Mouse (Mus musculus) embryo, embryonic 10 days (tissue): ENCODE data around the gene Spata25.
A peak's percentile ranks its signal among the peaks of the same experiment; 100 is the strongest.
"Not testable (repeated sequence)": the region's sequence is repeated elsewhere in the genome, so short reads cannot be mapped to it uniquely, and the experiment has no call there.

ENCODE experiments used
- DNase-seq: peaks from one replicate; pipeline ENCODE4 v3.0.0-alpha.2; 2015; ENCODE audit warnings: low spot score

Spata25 gene

DNA sequence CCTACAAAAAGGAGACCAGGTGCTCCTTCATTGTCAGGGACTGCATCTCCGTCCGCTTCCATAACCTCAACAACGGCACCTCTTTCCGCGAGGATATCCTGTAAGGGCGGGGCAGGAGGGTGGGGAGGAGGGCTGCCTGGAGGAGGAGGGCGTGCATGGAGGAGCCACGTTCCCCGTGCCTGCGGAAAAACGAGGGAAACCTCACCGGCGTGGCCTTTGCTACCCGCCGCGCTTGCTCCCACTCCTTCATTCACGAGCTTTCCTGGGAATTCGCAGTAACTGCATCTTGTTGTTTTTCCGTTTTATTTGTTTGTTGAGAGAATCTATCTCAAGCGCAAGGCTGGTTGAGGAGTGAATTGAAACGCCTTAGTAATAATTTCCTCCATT lies 23.0 kb downstream of the Spata25 start:
- no peak for DNase-seq

DNA sequence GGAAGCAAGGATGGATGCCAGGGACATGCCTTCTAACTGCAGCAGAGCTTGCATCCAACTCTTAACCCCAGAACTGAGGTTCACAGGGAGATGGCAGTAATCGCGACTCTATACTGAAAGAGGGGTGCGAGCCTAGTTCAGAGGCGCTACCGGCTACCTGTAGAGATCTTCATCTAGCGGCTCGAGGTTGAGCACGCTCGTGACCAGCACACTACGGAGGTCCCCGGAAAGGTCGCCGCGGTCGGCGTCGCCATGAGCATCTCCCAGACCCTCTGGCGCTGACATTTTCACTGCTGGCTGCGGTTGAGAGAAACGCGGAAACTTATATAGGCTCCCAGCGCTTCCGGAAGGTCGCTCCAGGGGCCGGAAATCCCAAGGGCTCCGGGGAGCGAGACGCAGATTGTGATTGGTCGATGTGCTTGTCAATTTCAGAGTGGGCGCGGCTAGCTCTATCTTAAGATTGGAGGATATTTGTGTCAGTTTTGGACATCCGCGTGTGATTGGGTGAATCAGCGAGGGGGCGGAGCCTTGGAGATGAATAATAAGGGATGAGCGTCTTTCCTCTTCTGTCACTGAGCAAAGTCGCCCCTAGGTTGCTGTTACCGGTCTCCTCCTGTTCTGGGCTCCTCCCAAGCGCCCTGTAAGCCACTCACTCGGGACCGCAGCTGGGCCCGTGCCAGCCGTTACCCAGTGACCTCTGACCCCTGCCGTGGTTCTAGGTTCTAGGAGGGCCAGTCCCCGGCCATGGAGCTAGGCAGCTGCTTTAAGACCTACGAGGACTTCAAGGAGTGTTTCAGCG lies 23.6 kb downstream of the Spata25 start, which contains the start of the genes Acot8 and Zswim3:
Gene Acot8, minus strand, starts transcription at position 350 of the 799 bp plus-strand sequence.
Gene Zswim3, plus strand, starts transcription at position 566 of the 799 bp plus-strand sequence.
- peak; percentile 99 for DNase-seq

DNA sequence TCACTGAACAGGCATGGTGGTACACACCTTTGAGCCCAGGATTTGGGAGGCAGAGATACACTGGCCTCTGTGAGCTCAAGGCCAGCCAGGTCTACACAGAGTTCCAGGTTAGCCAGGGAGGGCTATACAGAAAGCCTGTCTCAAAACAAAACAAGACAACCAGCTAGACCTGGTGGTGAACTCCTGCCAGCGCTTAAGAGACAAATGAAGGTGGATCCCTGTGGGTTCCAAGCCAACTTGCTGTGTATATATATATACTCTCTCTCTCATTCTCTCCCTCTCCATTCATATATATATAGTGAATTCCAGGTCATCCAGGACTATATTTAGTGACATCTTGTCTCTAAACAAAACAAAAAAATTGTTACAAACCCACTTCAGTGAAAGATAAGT lies 24.4 kb downstream of the Spata25 start:
- no peak for DNase-seq

DNA sequence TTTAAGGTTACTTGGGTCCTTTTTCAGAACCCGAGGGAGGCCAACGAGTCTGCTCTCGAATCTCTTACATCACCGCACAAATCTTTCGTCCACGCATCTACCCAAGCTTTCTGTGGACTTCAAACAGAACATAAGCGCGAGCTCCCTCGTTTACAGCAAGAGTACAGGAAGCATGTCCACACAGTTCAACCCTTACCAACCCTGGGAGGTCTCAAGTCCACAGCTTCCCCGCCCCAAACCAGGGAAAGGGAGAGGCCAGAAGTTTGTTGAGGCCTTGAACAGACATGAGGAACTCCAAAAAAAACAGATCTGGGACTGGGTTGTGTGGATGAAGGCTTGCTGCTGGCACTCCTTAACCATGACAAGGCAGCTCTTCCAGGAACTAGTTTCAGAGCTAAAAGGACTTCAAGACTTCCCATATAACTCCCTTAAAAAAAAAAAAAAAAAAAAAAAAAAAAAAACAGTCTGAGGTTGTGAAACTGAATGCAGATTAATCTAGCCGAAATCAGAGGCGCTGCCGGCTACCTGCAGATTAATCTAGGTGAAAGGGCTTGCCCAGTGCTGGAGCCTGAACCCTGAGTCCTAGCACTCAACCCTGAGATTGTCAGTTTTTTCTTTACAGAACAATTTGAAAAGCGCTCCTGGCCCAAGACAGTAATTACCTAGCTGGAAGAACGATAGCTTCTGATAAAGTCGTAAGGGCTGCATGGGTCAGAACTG lies 25.0 kb downstream of the Spata25 start:
- DNase-seq, result no peak

DNA sequence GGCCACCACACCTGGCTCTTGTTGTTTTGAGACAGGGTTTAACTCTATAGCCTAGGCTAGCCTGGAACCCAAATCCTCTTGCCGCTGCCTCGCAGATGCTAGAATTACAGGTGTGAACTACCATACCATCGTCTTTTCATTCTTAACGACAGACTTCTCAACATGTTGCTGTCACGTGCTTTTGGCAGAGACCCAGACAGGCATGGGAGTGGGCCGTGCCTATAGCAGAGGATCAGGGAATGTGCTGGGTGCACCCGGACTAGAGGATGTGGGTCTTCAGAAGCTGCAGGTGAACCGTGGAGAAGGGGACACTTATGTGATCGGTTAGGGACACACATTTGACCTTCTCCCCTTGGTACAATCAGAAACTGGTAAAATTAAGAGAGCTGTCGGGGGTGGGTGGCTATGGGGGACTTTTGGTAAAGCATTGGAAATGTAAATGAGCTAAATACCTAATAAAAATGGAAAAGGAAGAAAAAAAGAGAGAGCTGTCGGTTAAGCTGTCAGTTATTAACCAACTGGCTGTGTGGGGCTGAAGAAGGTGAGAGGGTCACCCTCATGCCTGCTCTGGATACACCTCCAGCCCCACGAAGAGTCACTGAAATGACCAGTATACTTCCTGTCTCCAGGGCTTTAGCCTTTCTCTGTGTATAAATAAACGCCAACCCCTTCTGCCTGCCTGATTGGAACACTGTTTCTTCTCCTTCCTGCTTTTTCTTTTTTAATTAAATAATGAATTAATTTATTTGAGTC lies 27.9 kb downstream of the Spata25 start:
- DNase-seq, result no peak

DNA sequence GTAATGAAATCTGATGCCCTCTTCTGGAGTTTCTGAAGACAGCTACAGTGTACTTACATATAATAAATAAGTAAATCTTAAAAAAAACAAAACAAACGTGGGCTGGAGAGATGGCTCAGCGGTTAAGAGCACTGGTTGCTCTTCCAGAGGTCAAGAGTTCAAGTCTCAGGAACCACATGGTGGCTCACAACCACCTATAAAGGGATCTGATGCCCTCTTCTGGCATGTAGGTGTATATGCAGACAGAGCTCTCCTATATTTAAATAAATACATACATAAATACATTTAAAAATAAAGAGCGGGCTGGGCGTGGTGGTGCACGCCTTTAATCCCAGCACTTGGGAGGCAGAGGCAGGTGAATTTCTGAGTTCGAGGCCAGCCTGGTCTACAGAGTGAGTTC lies 29.8 kb downstream of the Spata25 start:
- not testable (repeated sequence) for DNase-seq

DNA sequence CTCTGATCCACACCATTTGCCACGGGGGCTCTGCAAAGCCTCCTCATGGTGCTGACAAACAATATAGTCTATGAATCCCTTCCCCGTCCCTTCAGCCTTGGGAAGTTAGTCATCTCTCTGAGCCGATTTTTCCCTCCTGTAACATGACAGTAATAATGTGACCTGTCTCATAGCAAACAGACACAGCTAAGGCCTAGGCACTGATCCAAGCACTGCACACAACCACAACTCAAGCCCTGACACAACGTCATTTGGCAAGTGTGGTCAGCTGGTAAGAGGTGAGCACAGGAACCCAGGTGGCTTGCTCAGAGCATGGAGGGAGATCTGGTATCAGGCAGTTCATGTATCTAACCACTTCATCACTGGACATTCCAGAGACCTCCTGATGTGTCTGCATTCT lies 32.5 kb downstream of the Spata25 start:
- no peak for DNase-seq

DNA sequence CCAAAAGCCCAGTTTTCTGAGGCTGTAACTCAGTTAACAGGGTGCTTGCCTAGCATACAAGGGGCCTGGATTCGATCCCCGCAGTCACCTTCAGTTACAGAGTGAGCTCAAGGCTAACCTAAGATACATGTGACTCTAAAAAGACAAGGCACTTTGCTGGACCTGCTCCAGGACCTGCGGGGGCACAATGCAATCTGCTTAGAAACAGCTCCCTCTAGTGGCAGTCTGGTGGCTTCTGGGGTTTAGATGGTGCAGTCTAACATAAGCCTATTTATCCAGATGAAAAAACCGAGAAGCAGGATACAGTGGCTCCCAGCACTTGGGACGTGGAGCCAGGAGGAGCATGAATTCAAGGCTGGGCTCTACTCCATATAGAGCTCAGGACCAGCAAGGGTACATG lies 34.0 kb downstream of the Spata25 start:
- DNase-seq, result peak; percentile 90

DNA sequence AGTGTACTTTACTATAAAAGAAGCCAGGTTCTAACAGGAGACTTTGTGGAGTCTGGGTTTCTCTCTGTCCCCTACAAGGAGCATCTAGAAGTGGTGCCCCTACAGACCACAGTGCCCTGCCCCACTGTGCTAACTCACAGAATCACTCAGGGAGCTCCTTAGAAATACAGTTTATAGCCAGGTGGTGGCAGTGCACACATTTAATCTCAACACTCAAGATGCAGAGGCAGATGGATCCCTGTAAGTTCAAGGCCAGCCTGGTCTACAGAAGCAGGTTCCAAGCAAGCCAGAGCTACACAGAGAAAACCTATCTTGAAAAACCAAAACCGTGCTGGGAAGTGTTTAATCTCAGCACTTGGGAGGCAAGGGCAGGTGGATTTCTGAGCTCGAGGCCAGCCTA lies 34.6 kb downstream of the Spata25 start:
- peak; percentile 19 for DNase-seq

DNA sequence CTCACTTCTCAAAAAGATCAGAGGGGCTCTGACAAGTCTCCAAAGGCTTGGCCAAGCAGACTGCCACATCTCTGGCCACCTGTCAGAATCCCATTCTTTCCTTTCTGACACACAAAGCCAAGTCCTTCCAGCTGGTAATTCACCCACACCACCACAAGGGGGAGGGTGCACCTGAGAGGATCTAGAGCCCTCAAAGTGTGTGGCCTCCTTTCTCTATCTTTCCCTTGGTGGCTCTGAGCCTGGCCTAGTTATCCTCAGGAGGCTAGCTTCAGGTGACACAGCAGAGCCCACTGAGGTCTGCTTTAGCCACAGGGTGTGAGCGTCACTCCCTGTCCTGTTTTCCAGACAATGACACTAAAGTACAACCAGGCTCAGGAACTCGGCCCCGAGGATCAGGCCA lies 35.1 kb downstream of the Spata25 start:
- peak; percentile 77 for DNase-seq

DNA sequence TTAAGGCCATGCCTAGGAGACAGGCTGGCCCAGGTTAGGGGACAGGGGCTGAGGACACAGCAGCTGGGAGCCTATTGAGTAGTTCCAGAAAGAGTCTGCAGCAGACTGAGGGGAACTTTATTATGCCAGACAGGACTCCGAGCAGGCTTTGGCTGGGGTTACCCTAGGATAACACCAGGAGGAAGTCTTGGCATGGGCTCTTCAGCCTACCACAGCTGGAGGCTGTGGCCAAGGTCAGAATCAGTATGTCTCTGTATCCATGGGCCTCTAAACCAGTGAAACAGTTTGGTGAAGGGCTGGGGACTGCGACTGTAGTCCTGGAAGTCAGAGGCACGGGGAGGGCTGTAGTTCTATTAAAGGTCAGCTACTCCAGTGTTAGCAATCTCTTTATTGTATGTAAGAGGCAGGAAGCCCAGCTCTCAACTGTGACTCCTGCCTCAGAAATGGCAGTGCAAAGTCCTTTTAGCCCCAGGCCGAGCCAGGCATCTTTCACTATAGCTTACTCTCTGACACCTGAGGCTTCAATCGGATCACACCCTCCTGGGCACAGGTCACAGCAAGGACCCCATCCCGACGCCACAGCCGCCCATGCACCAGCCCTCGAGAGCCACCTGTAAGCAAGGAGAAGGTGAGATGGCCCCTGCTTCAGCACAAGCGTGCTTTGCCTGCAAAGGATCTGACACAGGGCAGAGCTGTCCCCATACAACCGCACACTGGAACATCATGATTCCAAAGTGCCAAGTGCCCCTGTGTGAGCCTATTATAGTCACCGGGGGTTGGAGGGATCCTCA lies 35.7 kb downstream of the Spata25 start:
- no peak for DNase-seq

DNA sequence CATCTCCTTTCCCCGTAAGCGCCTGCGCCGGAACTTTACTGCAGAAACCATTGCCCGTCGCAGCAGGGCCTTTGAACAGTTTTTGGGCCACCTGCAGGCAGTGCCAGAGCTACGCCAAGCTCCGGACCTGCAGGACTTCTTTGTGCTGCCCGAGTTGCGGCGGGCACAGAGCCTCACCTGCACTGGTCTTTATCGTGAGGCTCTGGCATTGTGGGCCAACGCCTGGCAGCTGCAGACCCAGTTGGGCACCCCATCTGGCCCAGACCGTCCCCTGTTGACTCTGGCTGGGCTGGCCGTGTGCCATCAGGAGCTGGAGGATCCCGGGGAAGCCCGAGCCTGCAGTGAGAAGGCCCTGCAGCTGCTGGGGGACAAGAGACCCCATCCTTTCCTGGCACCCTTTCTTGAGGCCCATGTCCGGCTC lies 36.5 kb downstream of the Spata25 start:
- DNase-seq, result no peak

DNA sequence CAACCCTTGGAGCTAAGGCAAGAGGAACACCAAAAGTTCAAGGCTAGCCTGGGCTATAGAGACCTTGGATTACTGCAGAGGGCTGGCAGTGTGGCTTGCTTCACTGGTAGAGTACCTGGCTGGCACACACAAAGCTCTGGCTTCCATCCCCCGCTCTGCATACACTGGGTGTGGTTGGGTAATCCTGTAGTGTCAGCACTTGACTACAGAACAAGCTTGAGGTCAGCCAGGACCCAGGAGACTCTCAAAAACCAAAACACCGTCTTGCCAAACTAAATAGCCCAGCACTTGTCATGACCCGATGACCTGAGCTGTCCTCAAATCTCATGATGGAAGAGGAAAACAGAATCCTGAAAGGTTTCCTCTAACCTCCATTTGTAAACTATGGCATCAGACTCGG lies 37.9 kb downstream of the Spata25 start:
- DNase-seq, result no peak

DNA sequence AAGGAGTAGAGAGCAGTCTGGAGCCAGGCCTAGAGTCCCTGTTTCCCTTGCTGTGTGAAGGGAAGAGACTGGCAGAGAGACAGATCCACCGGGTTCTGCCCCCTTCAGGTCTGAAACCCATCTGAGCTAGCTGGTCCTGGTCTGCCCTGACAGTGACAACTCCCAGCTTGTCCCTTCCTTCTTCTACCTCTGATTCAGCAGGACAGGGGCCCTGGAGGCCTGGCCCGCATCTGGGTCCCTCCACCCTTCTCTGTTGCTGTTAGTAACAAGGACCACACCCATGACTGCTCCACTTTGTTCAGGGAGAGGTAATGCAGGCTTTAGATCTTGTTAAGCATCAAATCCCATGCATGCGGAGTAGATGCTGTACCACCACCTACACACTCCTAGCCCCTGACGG lies 39.9 kb downstream of the Spata25 start:
- DNase-seq, result no peak

DNA sequence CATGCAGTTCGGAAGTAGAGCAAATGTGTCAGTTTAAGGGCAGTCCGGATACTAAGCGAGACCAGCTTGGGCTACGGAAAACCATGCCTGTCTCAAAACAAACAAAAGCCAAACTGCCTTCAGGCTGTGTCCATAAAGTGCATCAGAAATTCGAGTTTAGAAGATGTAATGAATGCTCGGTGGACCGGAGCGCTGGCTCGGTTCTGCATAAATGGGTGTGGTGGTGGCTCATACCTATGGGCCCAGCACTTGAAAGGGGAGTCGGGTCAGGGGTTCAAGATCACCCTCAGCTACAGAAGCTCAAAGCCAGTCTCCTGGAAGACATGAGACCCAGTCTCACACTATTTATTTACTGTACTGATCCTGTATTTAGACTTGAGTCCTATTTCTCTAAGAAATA lies 40.6 kb downstream of the Spata25 start:
- DNase-seq, result no peak

DNA sequence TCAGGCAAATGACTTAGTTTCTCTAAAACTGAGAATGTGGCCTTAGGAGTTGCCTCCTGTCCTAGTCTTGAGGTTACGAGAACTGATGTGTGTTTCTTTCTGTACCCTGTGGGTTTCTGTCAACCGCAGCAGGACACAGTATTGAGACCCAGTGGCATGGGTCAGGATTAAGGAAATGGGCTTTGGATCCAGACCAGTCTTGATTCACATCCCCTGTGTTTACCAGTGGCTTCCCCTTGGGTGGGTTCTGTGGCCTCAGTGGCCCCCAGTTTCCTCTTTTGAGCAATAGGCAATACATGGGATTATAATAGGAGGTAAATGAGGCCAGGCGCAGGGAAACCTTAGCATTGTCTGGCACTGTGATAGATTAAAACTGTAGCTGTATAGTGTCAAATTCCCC lies 41.3 kb downstream of the Spata25 start:
- DNase-seq, result no peak

DNA sequence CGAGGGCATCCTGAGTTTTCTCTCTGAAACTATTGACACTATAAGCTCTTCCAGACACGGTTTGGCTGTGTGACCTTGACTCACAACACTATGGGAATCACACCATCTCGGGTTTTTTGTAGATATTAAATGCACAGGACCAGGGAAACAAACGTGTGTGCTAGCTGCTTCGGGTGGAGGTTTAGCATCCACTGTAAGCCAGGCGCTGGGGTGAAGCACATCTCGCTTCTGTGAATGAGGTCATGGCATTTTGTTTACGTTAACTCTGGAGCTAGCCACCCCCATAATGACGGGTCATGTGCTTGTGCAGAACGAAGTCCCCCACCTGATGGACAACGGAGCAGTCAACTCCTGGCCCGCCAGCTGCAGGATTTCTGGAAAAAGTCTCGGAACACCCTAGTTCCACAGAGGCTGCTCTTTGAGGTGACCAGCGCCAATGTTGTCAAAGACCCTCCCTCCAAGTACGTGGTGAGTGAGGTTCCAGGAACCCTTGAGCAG lies 41.9 kb downstream of the Spata25 start:
- peak; percentile 42 for DNase-seq

DNA sequence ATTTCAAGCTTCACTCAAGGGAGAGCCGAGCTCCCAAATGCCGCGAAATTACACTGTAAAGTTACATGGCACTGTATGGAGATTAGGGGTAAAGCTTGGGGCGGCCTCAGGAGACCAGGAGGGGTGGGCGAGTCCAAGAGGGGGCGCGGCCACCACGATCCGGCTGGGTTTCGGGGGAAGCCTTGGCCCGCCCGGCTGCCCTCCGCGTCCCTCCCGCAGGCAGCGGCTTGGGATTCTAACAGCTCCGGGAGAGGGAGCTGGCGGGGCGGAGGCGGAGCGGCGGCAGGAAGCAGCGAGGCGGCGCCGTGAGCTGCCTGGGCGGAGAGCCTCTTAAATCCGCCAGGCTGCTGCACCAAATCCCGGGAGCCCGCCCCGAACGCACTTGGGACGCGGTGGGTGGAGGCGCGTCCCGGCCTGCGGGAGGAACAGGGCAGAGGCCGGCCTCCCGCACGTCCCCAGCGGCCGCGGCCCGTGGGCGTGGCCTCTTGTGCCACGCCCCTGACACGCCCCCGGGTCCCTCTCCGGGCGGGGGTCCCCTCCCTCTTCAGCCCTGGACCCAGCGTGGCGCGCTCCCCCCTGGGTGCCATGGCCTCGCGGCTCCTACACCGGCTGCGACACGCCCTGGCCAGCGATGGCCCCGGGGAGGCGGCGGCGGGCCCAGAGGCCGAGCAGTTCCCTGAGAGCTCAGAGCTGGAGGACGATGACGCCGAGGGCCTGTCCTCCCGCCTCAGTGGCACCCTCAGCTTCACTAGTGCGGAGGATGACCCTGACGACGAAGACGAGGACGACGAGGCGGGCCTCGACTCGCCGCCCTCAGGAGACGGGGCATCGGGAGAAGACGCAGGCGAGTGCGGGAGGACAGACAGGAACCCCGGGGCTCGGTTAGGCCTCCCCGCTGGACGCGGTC lies 42.6 kb downstream of the Spata25 start, which contains the start of gene Snx21:
Gene Snx21, plus strand, starts transcription at position 343 of the 907 bp plus-strand sequence.
- DNase-seq, result peak; percentile 83

DNA sequence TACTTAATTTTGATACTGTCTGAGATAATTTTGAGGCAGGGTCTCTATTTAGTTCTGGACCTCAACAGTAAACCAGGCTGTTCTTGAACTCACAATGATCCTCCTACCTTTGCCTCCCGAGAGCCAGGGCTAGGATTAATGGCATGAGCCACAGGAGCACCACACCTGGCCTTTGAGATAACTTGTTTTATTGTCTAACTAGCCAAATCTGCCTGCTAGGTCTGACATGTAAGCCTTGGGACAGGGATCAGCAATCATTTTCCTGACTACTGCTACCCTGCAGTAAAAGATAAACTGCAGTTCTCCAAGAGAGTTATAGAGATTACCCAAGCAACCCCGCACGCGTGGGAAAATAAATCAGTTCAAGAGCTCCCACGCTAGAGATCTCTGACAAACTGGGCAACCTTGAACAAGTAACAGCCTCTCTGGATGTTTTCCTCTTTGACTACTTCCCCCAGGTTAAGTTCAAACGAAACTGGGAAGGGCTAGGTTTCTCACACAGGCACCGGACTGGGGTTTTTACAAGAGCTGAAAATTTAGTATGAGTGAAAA lies 43.4 kb downstream of the Spata25 start:
- DNase-seq, result no peak

DNA sequence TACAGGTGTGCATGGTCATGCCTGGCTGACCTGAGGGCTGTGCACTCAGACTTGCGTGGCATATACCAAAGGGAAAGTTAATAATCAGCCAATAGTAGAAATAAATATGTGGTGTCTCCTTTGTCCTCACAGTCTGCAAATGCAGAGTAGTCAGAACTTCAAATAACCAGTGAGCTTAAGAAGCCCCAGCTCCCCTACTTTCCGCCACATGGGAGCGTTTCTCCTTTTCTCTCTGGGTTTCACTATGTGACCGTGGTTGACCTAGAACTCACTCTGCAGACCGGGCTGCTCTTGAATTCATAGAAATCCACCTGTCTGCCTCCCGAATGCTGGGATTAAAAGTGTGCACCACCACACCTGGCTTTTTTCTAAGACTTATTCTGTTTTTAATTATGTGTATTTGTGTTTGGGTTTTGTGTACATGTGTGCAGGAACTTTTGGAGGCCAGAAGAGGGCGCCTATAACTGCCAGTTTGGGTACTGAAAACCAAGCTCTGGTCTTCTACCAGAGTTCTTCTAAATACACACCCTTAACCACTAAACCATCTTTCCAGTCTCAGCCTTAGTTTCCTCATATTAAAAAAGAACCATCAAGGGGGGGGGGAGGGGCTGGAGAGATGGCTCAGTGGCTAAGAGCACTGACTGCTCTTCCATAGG lies 44.3 kb downstream of the Spata25 start:
- no peak for DNase-seq
